Comparison of ENCODE assay signal across 26 mouse cellular contexts in the genomic region with DNA sequence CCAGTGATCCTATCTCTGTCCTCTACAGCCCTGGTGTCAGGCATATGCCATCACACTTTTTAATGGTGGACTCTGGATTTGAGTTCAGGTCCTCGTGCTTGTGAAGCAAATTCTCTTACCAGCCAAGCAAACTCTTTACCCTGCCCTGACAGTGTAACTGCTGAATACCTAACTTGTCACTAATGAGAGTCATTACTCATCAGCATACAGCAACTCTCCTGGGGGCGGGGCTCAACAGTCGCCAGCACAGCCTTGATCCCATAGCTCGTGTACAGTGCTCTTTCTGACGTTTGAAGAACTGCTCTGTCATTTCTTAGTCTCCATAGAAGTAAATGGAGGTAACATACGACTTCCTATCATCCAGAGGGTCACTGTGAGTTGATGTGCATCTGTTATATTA. TPM values are rescaled to one million over a fixed set of nuclear protein-coding genes. Genes with fewer than 3 reads are reported as not detected.
"Had no signal": no experiment of that assay in that cellular context is flagged by ENCODE, and none has a peak within 500 bp of the region (broad histone marks: within the 10 kb centered on the region; RNA-seq: fewer than 3 reads in every experiment).

No protein-coding gene starts in this region.

- H3K27me3 ChIP-seq: limb, embryonic 13.5 days; midbrain, embryonic 13.5 days had no signal

- H3K4me2 ChIP-seq: limb, embryonic 13.5 days; lung, embryonic 14.5 days; midbrain, embryonic 13.5 days had no signal

- H3K36me3 ChIP-seq: limb, embryonic 10.5 days; limb, embryonic 13.5 days; midbrain, embryonic 13.5 days had no signal

- ATAC-seq: liver, postnatal 0 days; lung, postnatal 0 days; midbrain, embryonic 13.5 days had no signal

- H3K27ac ChIP-seq: kidney, postnatal 0 days; layer of hippocampus, adult 2 months; limb, embryonic 10.5 days; limb, embryonic 13.5 days; liver, embryonic 14.5 days; macrophage; midbrain, embryonic 13.5 days had no signal

- DNase-seq: kidney, postnatal 25 days; layer of hippocampus, adult 9-11 months; liver; liver, postnatal 0 days; lung, embryonic 14.5 days; thymus, adult 18-20 months; thymus, postnatal 36 days had no signal

- H3K9me3 ChIP-seq: limb, embryonic 10.5 days; limb, embryonic 13.5 days; midbrain, embryonic 13.5 days had no signal

- H3K4me1 ChIP-seq: limb, embryonic 10.5 days; limb, embryonic 13.5 days; midbrain, embryonic 13.5 days had no signal

- H3K4me3 ChIP-seq: layer of hippocampus, adult 2 months; limb, embryonic 10.5 days; limb, embryonic 13.5 days; midbrain, embryonic 13.5 days had no signal

- H3K9ac ChIP-seq: limb, embryonic 13.5 days; liver, embryonic 14.5 days; liver, postnatal 0 days; lung, embryonic 14.5 days; midbrain, embryonic 13.5 days had no signal

RNA-seq across cellular contexts. Expression of a gene that starts 3.4 kb away (rescaled TPM):
- total RNA-seq: layer of hippocampus, adult 2 months; layer of hippocampus, postnatal 25 days; left cerebral cortex, adult 18-20 months; left cerebral cortex, postnatal 25 days; megakaryocyte, adult 5-6 weeks; midbrain, postnatal 0 days had no signal
- polyA plus RNA-seq: kidney, embryonic 14.5 days; limb, embryonic 10.5 days; lung, embryonic 14.5 days; macrophage; midbrain, embryonic 13.5 days; midbrain, postnatal 0 days; neural tube, embryonic 11.5 days; neural tube, embryonic 14.5 days had no signal

RNA-seq across cellular contexts. Expression of a gene that starts 20.9 kb away (rescaled TPM):
- total RNA-seq: layer of hippocampus, adult 2 months; layer of hippocampus, postnatal 25 days; left cerebral cortex, adult 18-20 months; left cerebral cortex, postnatal 25 days; megakaryocyte, adult 5-6 weeks; midbrain, postnatal 0 days had no signal
- polyA plus RNA-seq: kidney, embryonic 14.5 days; kidney, postnatal 0 days; large intestine, adult 2 months; limb, embryonic 10.5 days; limb, embryonic 13.5 days; liver, embryonic 14.5 days; liver, postnatal 0 days; lung, embryonic 14.5 days; lung, postnatal 0 days; macrophage; midbrain, embryonic 13.5 days; midbrain, postnatal 0 days; neural tube, embryonic 11.5 days; neural tube, embryonic 14.5 days; stomach, embryonic 14.5 days; urinary bladder, adult 2 months had no signal
